Mouse (Mus musculus) embryonic fibroblast, embryonic 13.5 days (primary cell): ENCODE measurements around the gene D630039A03Rik. TPM values are rescaled to one million over a fixed set of nuclear protein-coding genes. Genes with fewer than 3 reads are reported as not detected.

Experiments
- H3K27ac ChIP-seq: 2 replicates; pipeline ENCODE4 v1.5.1; 2012; ENCODE audit warnings: low read length, control low read depth, inconsistent platforms; ENCODE audit not compliant: insufficient read depth
- H3K4me1 ChIP-seq: 2 replicates; pipeline ENCODE4 v1.6.1; 2011; ENCODE audit warnings: low read length; ENCODE audit not compliant: control insufficient read depth, insufficient read depth
- H3K4me3 ChIP-seq: 2 replicates; pipeline ENCODE4 v1.5.1; 2011; ENCODE audit warnings: mild to moderate bottlenecking, control low read depth, low read length; ENCODE audit not compliant: insufficient read depth
- CTCF ChIP-seq: IDR thresholded peaks from 2 replicates; pipeline ENCODE4 v1.5.1; 2011; ENCODE audit warnings: mild to moderate bottlenecking, control low read depth, low read length, moderate library complexity, borderline replicate concordance; ENCODE audit not compliant: insufficient read depth
- POLR2A ChIP-seq: IDR thresholded peaks from 2 replicates; pipeline ENCODE4 v1.6.1; 2011; ENCODE audit warnings: low read depth, mild to moderate bottlenecking, control low read depth, low read length, moderate library complexity
- polyA plus RNA-seq: library from polyadenylated mRNA; stranded (reverse); fragments of >200 nt; gene quantifications from 2 replicates; pipeline ENCODE4 v1.2.4, GENCODE M21; 2011; ENCODE audit warnings: low read depth; ENCODE audit not compliant: missing spikeins, insufficient read length

D630039A03Rik gene
- polyA plus RNA-seq, 1 experiment: not detected

DNA sequence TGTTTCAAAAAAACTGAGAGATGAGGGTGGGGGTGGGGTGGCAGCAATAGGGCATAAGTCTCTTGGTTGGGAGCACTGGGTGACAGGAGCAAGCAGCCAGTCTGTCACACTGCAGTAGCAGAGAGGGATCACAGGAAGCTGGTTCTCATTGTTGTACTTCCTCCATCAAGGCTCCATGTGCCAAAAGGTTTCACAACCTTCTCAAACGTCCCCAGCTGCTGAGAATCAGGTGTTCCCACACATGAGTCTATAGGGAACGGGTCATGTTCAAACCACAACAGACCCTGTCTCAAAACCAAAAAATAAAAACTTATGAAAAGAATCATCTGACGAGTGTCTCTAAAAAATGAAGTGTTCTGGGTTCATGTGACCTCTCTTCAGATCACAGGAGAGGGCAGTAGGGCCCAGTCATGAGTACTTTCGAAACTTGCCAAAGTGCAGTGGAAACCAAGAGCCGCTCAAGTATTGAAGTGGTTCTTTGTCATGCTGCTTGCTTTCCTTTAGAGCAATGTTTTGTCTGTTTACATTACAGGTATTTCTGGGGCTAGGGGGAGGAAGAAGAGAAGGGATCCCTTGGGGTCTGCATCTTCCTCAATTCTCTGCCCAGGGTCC, 14.6 kb upstream of the D630039A03Rik start:
- Histone ChIP-seq H3K27ac (no peak overlapping the region), H3K4me3 (no peak overlapping the region), H3K4me1 (no peaks in the 10 kb centered on the region)
- no peak for TF ChIP-seq POLR2A
- TF ChIP-seq CTCF: no peak

DNA sequence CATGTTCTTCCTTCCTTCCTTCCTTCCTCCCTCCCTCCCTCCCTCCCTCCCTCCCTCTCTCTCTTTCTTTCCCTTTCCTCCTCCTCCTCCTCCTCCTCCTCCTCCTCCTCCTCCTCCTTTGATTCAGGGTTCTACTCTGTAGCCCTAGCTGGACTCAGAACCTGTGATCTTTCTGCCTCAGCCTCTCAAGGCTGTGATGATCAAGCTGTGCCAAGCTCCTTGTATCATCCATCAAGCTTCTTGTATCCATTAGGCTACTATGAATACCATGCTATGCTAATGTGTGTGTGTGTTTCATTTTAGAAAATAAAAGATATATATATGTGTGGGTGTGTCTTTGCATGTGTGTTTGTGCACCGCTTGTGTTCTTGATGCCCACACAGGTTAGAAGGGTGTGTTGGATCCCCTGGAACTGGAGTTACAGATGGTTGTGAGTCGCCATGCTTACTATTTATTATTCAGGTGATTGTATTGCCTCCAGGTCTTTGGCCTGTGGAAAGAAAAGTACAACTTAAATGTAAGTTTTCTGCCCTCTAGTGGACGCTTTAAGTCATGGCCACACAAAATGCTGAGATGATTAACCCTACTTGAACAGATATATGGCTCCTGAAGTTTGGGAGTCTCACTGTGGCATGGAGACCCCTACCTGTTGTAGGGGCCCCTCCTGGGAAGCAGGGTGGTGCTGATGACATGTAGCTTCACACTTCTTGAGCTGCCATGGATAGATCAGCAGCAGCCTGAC, 11.5 kb upstream of the D630039A03Rik start:
- TF ChIP-seq CTCF: no peak
- TF ChIP-seq POLR2A: no peak
- Histone ChIP-seq H3K4me3 (no peak overlapping the region), H3K4me1 (no peaks in the 10 kb centered on the region), H3K27ac (no peak overlapping the region)

DNA sequence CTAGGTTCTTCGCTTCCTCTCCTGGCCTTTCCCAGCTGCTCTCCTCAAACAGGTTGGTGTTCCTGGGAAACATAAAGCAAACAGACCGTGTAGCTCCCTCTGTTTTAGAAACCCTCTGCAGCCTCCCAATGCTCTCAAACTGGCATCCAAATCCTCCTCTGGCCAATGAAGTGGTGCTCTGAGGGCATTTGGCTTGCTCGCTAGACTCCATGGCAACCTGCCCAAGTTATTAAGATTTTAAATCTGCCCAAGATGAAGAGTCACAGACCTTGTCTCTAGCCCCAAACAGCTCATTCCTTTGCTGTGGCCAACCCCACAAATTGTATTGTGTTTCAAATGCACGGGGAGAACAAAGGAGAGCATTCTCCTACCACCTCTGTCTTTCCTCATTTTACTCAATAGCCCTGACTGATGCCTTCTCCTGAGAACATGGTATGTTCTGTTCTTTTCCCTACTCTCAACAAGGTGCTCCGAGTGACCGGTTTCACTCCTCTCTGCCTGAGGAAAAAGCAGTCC, 8.5 kb upstream of the D630039A03Rik start:
- Histone ChIP-seq H3K4me3 (no peak overlapping the region), H3K27ac (no peak overlapping the region), H3K4me1 (no peaks in the 10 kb centered on the region)
- TF ChIP-seq CTCF (no peak), POLR2A (no peak)

DNA sequence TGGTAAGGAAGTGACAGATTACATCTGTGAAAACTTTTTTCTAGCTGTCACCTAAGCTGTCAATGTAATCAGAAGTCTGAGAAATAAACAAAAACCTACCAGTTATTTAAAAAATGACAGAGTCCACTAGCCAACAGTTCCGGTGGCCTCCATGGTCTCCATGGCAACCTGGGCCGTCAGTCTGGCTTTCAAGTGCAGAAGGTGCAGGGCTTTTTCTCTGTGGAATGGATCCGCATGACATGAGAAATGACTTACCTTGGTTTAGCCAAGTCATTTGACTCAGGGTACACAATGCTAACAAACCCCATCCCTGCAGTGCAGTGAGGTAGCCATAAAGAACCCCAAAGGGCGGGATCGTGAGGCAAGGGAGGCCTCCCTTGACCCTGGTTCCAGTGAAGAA, 6.1 kb upstream of the D630039A03Rik start:
- Histone ChIP-seq H3K4me1 (no peaks in the 10 kb centered on the region), H3K27ac (no peak overlapping the region), H3K4me3 (no peak overlapping the region)
- no peak for TF ChIP-seq CTCF
- TF ChIP-seq POLR2A: no peak

DNA sequence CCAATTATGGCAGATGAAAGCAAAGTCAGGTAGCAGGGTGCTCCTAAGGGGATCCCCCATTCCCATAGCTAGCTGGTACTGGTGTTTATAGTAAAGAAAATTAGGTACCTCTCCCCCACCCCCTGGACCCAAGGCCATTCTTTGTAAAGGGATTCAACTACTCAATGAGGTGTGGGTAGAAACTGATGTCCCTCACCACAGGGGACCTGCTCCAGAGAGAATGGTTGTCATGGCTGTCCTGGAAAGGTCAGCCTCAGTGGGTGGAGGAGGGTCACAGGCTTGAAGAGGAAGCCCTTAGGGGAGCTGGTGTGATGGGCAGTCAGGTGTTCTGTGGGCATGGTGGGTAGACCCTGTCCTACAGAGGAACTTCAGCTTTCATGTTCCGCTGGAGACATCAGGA, 4.4 kb upstream of the D630039A03Rik start:
- H3K4me1 ChIP-seq: no peaks in the 10 kb centered on the region
- TF ChIP-seq CTCF: no peak
- no peak for TF ChIP-seq POLR2A

DNA sequence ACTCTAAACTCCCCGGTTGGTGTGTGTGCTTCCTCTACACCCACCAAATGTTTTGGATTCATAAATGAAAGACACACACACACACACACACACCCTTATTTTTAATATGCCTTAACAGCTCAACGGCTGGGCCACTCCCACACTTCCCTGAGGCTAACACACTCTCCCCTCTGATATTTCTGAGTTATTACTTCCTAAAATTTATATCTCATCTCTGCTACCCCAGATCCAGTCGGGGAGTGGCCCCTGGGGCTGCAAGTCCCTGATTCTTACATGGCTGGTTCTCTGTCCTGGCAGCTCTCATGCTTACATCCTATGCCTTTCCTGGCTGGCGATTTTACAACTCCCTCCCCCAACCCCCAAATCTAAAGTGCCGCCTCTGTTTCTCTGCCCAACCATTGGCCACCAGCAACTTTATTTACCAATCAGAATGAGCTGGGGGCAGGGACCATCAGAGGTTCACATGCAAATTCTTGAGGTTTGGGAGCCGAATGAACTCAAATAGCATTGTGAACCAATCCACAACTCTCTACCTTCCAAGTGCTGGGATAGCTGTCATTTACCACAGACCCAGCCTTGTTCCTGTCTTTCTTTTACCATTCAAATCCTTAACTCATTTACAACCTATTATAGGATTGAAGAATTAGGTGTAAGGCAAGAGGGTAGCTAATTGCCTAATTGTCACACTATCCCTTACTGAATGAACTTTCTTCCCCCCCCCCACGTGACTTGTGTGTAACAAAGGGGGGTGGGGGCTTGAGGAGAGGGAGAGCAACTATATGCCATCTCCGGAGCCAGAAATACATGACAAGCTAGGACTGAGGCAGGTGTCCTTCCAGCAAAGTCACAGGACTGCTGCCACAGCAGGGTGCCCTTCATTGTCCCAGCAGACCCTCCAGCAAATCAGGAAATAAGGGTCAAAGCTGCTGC, 3.7 kb upstream of the D630039A03Rik start:
- no peak overlapping the region for H3K4me3 ChIP-seq
- no peak overlapping the region for H3K27ac ChIP-seq
- H3K4me1 ChIP-seq: no peaks in the 10 kb centered on the region
- TF ChIP-seq CTCF (no peak), POLR2A (no peak)

More for the DNA sequence above, 4.4 kb upstream of the D630039A03Rik start:
- Histone ChIP-seq H3K4me3 (no peak overlapping the region), H3K27ac (no peak overlapping the region)

DNA sequence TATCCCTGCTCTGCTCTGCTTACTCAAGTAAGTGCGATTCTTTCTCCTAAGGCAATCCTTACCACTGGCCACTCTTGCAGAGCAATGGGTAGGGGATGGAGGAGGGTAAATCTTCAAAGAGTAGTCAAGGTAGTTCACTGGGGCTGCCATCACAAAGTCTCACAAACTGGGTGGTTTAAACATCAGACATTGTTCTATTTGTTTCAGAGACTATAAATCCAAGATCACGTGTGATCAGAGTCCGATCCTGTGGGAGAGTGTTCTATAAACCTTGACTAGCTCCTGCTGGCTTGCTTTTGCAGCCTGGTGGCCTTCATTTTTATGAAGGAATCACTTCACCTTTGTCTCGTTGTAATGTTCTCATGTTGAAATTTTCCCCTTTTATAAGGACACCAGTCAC, 614 bp upstream of the D630039A03Rik start:
- H3K27ac ChIP-seq: no peak overlapping the region
- TF ChIP-seq CTCF (no peak), POLR2A (no peak)
- H3K4me3 ChIP-seq: no peak overlapping the region
- no peaks in the 10 kb centered on the region for H3K4me1 ChIP-seq

DNA sequence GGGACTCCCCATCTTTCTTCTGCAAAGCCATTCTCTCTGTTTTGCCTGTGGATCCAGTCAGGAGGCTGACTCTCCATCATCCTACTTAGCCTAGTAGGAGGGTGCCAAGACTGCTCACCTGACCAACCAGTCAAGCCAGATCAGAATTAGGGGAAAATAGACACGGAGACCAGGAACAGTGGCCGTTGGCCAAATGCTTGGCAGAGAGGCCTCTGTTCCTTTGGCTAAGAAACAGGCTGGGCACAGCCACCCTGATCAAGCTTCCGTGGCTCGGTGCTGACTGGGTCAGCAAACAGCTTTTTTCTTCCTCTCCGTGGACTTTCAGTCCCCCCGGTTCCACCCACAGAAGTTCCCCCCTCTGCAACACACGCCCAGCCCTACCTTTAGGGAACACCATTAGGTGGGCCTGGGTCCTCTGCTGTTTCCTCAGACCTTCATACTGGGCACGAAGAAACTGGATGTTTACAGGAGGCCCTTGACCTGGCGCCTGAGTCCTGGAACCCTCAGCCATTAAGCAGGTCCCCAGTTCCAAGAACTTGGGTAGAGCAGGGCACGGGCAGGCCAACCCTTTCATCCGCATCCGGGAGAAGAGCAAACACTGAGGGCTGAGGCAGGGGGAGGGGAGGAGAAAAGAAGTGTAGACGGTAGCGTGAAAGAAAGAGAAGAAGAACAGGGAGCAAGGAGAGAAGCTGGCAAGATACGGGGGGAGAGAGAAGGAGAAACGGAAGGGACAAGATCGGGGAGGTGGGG, 706 bp downstream of the D630039A03Rik start:
- no peaks in the 10 kb centered on the region for H3K4me1 ChIP-seq
- H3K27ac ChIP-seq: no peak overlapping the region
- no peak for TF ChIP-seq CTCF
- TF ChIP-seq POLR2A: no peak
- no peak overlapping the region for H3K4me3 ChIP-seq

DNA sequence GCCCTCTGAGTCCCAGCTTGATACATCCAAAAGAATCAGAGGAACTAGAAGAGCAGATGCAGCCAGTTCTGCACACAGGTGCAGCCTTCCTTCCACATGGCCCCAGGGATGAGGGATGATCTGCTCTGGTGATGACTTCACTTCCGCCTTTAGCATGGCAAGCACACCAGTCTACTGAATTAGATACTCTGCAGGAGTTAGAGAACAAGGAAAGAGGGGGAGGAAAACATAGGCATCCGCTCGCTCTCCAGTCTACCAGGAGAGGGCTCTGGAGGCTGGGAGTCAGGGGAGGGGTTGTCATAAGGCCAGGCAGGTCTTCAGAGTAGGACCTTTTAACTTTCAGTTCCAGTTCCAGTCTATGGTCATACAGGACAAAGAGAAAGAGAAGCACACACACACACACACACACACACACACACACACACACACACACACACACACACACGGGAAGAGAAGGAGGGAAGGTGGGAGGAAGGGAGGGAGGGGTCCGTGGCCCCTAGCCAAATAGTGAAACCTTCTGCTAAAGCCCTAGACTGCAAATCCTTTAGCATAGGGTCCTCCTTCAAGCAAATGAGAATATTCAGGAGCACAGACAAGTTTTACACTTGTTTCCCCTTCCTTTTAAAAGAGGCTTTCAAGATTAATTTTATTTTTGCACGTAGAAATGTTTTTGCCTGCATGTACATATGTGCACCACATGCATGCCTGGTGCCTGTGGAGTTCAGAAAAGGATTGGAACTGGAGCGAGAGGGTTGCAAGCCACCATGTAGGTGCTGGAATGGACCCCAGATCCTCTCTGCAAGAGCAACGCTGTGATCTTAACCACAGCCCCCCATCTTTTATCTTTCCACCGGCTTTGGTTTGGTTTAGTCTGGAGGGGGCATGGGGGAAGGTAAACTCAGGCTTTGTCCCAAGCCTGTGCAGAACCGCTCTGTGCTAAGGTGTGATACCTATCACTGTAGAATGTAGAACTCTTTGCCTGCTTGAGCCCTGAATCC, 1.6 kb downstream of the D630039A03Rik start:
- TF ChIP-seq CTCF (no peak), POLR2A (no peak)
- no peak overlapping the region for H3K4me3 ChIP-seq
- no peaks in the 10 kb centered on the region for H3K4me1 ChIP-seq
- H3K27ac ChIP-seq: no peak overlapping the region
